Mouse (Mus musculus): ENCODE data around the gene Naxd.

- TF ChIP-seq CTCF (conservative IDR thresholded peaks at IDR 0.05; ENCODE audit: low read length) (no peak), POU5F1 (IDR thresholded peaks at IDR 0.05; ENCODE audit: borderline replicate concordance, low read length) (no peak), NANOG (IDR thresholded peaks at IDR 0.05; ENCODE audit: borderline replicate concordance, low read length) (no peak)
Observed at GRCm38 (mm10) chr8:11512711-11513110, 15.4 kb downstream of the Naxd start.
